Mouse (Mus musculus) embryonic fibroblast, embryonic 13.5 days (primary cell): ENCODE measurements around the gene C2.
A peak's percentile ranks its signal among the peaks of the same experiment; 100 is the strongest.

ENCODE experiments used
- CTCF ChIP-seq: IDR thresholded peaks from 2 replicates; pipeline ENCODE4 v1.5.1; 2011; ENCODE audit warnings: mild to moderate bottlenecking, control low read depth, low read length, moderate library complexity, borderline replicate concordance; ENCODE audit not compliant: insufficient read depth
- POLR2A ChIP-seq: IDR thresholded peaks from 2 replicates; pipeline ENCODE4 v1.6.1; 2011; ENCODE audit warnings: low read depth, mild to moderate bottlenecking, control low read depth, low read length, moderate library complexity

- TF ChIP-seq POLR2A, result peak; percentile 45; the same call in 1 of the 2 replicates
- no peak for TF ChIP-seq CTCF
Observed at GRCm38 (mm10) chr17:34894801-34895530, 3.1 kb downstream of the C2 start.
